Mouse (Mus musculus): ENCODE measurements around the gene Rab3d.

GRCm38 (mm10) chr9:21953600-21953999 lies 35.6 kb upstream of the Rab3d start:
- TF ChIP-seq SIN3A (IDR thresholded peaks at IDR 0.05; ENCODE audit: low read length) (no peak), EP300 (IDR thresholded peaks at IDR 0.05; ENCODE audit: low read depth in 1 of 2, low read length in 2 of 2) (no peak), CTCF (IDR thresholded peaks at IDR 0.05 in 2 of 3, conservative IDR thresholded peaks at IDR 0.05 in 1 of 3; ENCODE audit: control insufficient read depth in 1 of 3, insufficient read depth in 1 of 3, low read depth in 2 of 3, low read length in 3 of 3, poor library complexity in 1 of 3, severe bottlenecking in 1 of 3) (no peak), KAT2A (conservative IDR thresholded peaks at IDR 0.05; ENCODE audit: low read depth, low read length) (no peak), RAD21 (IDR thresholded peaks at IDR 0.05; ENCODE audit: low read depth, low read length) (no peak), TBP (IDR thresholded peaks at IDR 0.05; ENCODE audit: low read depth, low read length) (no peak)
